Comparison of ENCODE assay signal across 8 mouse cellular contexts in the genomic region with DNA sequence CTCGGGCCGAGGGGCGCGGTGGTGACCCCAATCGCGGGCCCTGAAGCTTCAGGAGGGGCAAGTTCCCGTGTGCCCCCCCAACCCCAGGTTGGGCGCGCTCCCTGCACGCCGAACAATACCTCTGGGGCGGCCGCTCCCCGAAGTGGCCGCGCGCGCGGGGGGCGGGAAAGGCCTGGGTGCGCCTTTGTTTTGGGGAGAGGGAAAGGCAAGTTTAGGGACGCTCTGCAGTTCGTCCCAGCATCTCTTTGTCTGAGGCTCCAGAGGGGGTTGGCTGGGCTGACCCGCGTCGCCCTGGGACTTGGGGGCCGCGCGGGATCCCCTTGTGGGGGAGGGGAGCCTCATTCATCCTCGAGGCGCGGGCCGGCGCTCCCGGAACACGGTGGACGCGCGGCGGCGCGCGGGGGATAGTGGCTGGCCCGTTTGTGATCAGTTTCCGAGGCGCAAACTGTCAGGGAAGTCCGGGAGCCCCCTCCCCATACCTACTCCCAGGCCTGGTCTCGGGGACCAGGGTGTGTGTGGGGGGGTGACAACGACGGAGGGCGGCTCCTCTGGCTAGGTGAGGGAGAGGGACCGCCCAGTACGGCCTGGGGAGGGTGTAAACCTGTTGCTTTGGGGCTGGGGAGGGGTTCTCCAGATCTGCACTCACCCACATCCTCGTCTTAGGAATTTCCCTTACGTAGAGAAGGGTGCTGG. TPM values are rescaled to one million over a fixed set of nuclear protein-coding genes. Genes with fewer than 3 reads are reported as not detected.
DNase-seq lines count a peak whose midpoint lies in the region; ATAC-seq and TF ChIP-seq lines count a peak whose summit lies in the region.

No protein-coding gene starts in this region.

- peak overlapping the region; percentile 86 for H3K4me3 ChIP-seq in cortical plate, adult 2 months (ENCODE audit: insufficient read depth, low read length)
- H3K4me3 ChIP-seq in intestine, postnatal 0 days (ENCODE audit: low read depth, low read length) = peak overlapping the region; percentile 65
- H3K4me3 ChIP-seq in myocyte = peak overlapping the region; percentile 61
- H3K4me3 ChIP-seq in stomach, embryonic 14.5 days (ENCODE audit: low read depth, low read length) = peak overlapping the region; percentile 62

- H3K9ac ChIP-seq in intestine, postnatal 0 days (ENCODE audit: low read depth, low read length) = peak overlapping the region; percentile 74
- H3K9ac ChIP-seq in stomach, embryonic 14.5 days (replicated peaks; ENCODE audit: low read depth, low read length) = peak overlapping the region; percentile 77

- TF ChIP-seq POLR2A in cortical plate, adult 2 months (IDR thresholded peaks at IDR 0.05; ENCODE audit: extremely low read depth, insufficient read depth, low read length) = no peak
- no peak for TF ChIP-seq POLR2A in myocyte (IDR thresholded peaks at IDR 0.05; ENCODE audit: insufficient read length, low read depth)

- H3K27me3 ChIP-seq in intestine, postnatal 0 days (replicated peaks; ENCODE audit: control insufficient read depth, insufficient read depth, low read length) = no peaks in the 10 kb centered on the region
- H3K27me3 ChIP-seq in myocyte (ENCODE audit: control insufficient read depth, insufficient read depth, insufficient read length) = no peaks in the 10 kb centered on the region
- H3K27me3 ChIP-seq in stomach, embryonic 14.5 days (ENCODE audit: control insufficient read depth, insufficient read depth, low read length) = no peaks in the 10 kb centered on the region

- no peaks in the 10 kb centered on the region for H3K9me3 ChIP-seq in intestine, postnatal 0 days (ENCODE audit: control insufficient read depth)
- no peaks in the 10 kb centered on the region for H3K9me3 ChIP-seq in stomach, embryonic 14.5 days (ENCODE audit: control insufficient read depth, low read depth, low read length)

- H3K4me2 ChIP-seq in intestine, postnatal 0 days (replicated peaks; ENCODE audit: low read depth) = peak overlapping the region; percentile 67
- H3K4me2 ChIP-seq in myocyte (ENCODE audit: low read depth) = peak overlapping the region; percentile 73
- H3K4me2 ChIP-seq in stomach, embryonic 14.5 days (replicated peaks; ENCODE audit: low read depth, low read length) = peak overlapping the region; percentile 47; the same call in 1 of the 2 replicates

- H3K36me3 ChIP-seq in intestine, postnatal 0 days (ENCODE audit: control insufficient read depth, insufficient read depth) = no peaks in the 10 kb centered on the region
- H3K36me3 ChIP-seq in myocyte (ENCODE audit: control insufficient read depth, insufficient read depth) = no peaks in the 10 kb centered on the region
- no peaks in the 10 kb centered on the region for H3K36me3 ChIP-seq in stomach, embryonic 14.5 days (ENCODE audit: control insufficient read depth, insufficient read depth, low read length)

- peak; percentile 18 for DNase-seq in layer of hippocampus, adult 11-12 months (ENCODE audit: low spot score)
- DNase-seq in layer of hippocampus, adult 9-10 months (ENCODE audit: low spot score) = no peak
- DNase-seq in heart, adult 11 months = peak; percentile 95
- DNase-seq in liver = peak; percentile 56

- H3K27ac ChIP-seq in cortical plate, adult 2 months (ENCODE audit: insufficient read depth, low read length) = peak overlapping the region; percentile 92
- peak overlapping the region; percentile 94 for H3K27ac ChIP-seq in intestine, postnatal 0 days (ENCODE audit: low read depth, low read length)
- peak overlapping the region; percentile 96 for H3K27ac ChIP-seq in stomach, embryonic 14.5 days (ENCODE audit: low read length)

- TF ChIP-seq CTCF in cortical plate, adult 2 months (IDR thresholded peaks at IDR 0.05; ENCODE audit: extremely low read depth, insufficient read depth, low read length) = no peak
- no peak for TF ChIP-seq CTCF in intestine, postnatal 0 days (IDR thresholded peaks at IDR 0.05; ENCODE audit: low read depth)

- H3K4me1 ChIP-seq in cortical plate, adult 2 months (ENCODE audit: control insufficient read depth, insufficient read depth, low read length) = no peaks in the 10 kb centered on the region
- H3K4me1 ChIP-seq in intestine, postnatal 0 days (replicated peaks; ENCODE audit: control insufficient read depth, insufficient read depth, low read length) = no peaks in the 10 kb centered on the region
- H3K4me1 ChIP-seq in stomach, embryonic 14.5 days (ENCODE audit: control insufficient read depth, insufficient read depth, low read length) = peaks cover 6% of the 10 kb centered on the region; the same call in 1 of the 2 replicates

- H3K79me2 ChIP-seq in myocyte (ENCODE audit: control insufficient read depth, insufficient read depth) = peaks cover 53% of the 10 kb centered on the region

- H3ac ChIP-seq in myocyte (ENCODE audit: control insufficient read depth, insufficient read length) = peak overlapping the region; percentile 70

- peak; percentile 12; the same call in 1 of the 2 replicates for ATAC-seq in intestine, postnatal 0 days
- peak; percentile 12; the same call in 1 of the 2 replicates for ATAC-seq in stomach, embryonic 14.5 days (ENCODE audit: insufficient number of reproducible peaks, insufficient read depth, low FRiP score, low read depth)

- 13% methylated on average over 55 of the region's 55 CpGs for WGBS in intestine, postnatal 0 days
- WGBS in stomach, embryonic 14.5 days = 18% methylated on average over 46 of the region's 55 CpGs

TF ChIP-seq in myocyte, 11 proteins besides CTCF, POLR2A, EP300 and RAD21:
- TF ChIP-seq POLR2AphosphoS2 (IDR thresholded peaks at IDR 0.05; ENCODE audit: insufficient read length, low read depth) (peak; percentile 6), SRF (IDR thresholded peaks at IDR 0.05; ENCODE audit: control insufficient read depth, insufficient read length, low read depth) (no peak)
TF ChIP-seq in myocyte: peak in this region for 1.

RNA-seq across cellular contexts. Expression of a gene that starts 0.6 kb away (rescaled TPM):
- polyA plus RNA-seq in cortical plate, adult 2 months (2012; rRNA removed) = 33.1 and 33.4 TPM in 2 replicates
- polyA plus RNA-seq in intestine, postnatal 0 days (2015; fragmentation: Nextera tagmentation; extraction: Ambion mirVana) = 22.5 and 24.7 TPM in 2 replicates
- polyA plus RNA-seq in myocyte (2012; fragmentation: generic; extraction: Trizol) = 31.6 TPM
- polyA plus RNA-seq in stomach, embryonic 14.5 days (2014; fragmentation: Nextera tagmentation; extraction: Ambion mirVana) = 88.9 and 90.1 TPM in 2 replicates
